Comparison of ENCODE assay signal across 8 mouse cellular contexts in genomic region chr8:23504704-23505103, GRCm38 (mm10).
A peak's percentile ranks its signal among the peaks of the same experiment; 100 is the strongest.
DNase-seq lines count a peak whose midpoint lies in the region; ATAC-seq lines count a peak whose summit lies in the region.

No protein-coding gene starts in this region.

- H3K27me3 ChIP-seq in hindbrain, embryonic 14.5 days (ENCODE audit: control insufficient read depth, insufficient read depth, low read length): no peaks in the 10 kb centered on the region

- no peak overlapping the region for H3K4me3 ChIP-seq in hindbrain, embryonic 14.5 days (replicated peaks; ENCODE audit: low read length)

- H3K9me3 ChIP-seq in hindbrain, embryonic 14.5 days (ENCODE audit: control insufficient read depth, low read length): no peaks in the 10 kb centered on the region

- H3K27ac ChIP-seq in hindbrain, embryonic 14.5 days: no peak overlapping the region

- no peaks in the 10 kb centered on the region for H3K4me1 ChIP-seq in hindbrain, embryonic 14.5 days (replicated peaks; ENCODE audit: control insufficient read depth, insufficient read depth, low read length)

- no peak overlapping the region; the same call in 1 of the 2 replicates for H3K4me2 ChIP-seq in hindbrain, embryonic 14.5 days (replicated peaks)

- peak; percentile 56 to 85 for DNase-seq in adrenal gland, adult (ENCODE audit: inconsistent age in 2 of 2, low spot score in 1 of 2)
- DNase-seq in cerebellum, adult 9-10 months: peak; percentile 28
- peak; percentile 5 to 40 for DNase-seq in frontal cortex, postnatal 14 days (ENCODE audit: low spot score in 2 of 2)
- peak; percentile 47 for DNase-seq in hindbrain, embryonic 14.5 days (ENCODE audit: low spot score)
- DNase-seq in layer of hippocampus, postnatal 36 days: peak; percentile 53 to 62
- DNase-seq in lung, postnatal 4 days: peak; percentile 39 to 56
- peak; percentile 88 for DNase-seq in testis, postnatal 10 days (ENCODE audit: low spot score)
- DNase-seq in spleen, adult 12 weeks (ENCODE audit: low spot score): no peak

- WGBS in hindbrain, embryonic 14.5 days: 43% methylated on average over 10 of the region's 10 CpGs

- no peak; the same call in 1 of the 2 replicates for ATAC-seq in hindbrain, embryonic 14.5 days (ENCODE audit: low FRiP score)

- no peak overlapping the region for H3K9ac ChIP-seq in hindbrain, embryonic 14.5 days

- H3K36me3 ChIP-seq in hindbrain, embryonic 14.5 days (replicated peaks; ENCODE audit: control insufficient read depth, insufficient read depth): no peaks in the 10 kb centered on the region
